Mouse (Mus musculus) hindbrain, embryonic 13.5 days (tissue): ENCODE measurements at regions not wholly inside any gene's neighbourhood (a gene's known extent, or its start where the extent isn't known, plus 50 kb on each side); places are given as distances from the start of the nearest gene placed in this dataset.

Experiments
- ATAC-seq: fragments of 200-750 bp; cut with Nextera tagmentation; 2 replicates; pipeline ENCODE4 v1.8.0; 2017; ENCODE audit warnings: moderate TSS enrichment; ENCODE audit not compliant: low FRiP score
- H3K27ac ChIP-seq: fragments of 300-500 bp; sonication (generic); 2 replicates; pipeline ENCODE4 v1.5.1; 2015; ENCODE audit warnings: inconsistent platforms, mild to moderate bottlenecking, moderate library complexity
- H3K27me3 ChIP-seq: fragments of 300-500 bp; sonication (generic); 2 replicates; pipeline ENCODE4 v1.6.1; 2015; ENCODE audit warnings: mild to moderate bottlenecking, inconsistent platforms
- H3K36me3 ChIP-seq: fragments of 300-500 bp; sonication (generic); 2 replicates; pipeline ENCODE4 v1.6.1; 2015; ENCODE audit warnings: mild to moderate bottlenecking, inconsistent platforms
- H3K4me1 ChIP-seq: fragments of 300-500 bp; sonication (generic); replicated peaks from 2 replicates; pipeline ENCODE4 v1.6.1; 2015; ENCODE audit warnings: inconsistent platforms
- H3K4me2 ChIP-seq: fragments of 300-500 bp; sonication (generic); 2 replicates; pipeline ENCODE4 v1.6.1; 2015; ENCODE audit warnings: inconsistent platforms, mild to moderate bottlenecking, moderate library complexity
- H3K4me3 ChIP-seq: fragments of 300-500 bp; sonication (generic); 2 replicates; pipeline ENCODE4 v1.5.1; 2015; ENCODE audit warnings: mild to moderate bottlenecking, inconsistent platforms
- H3K9ac ChIP-seq: fragments of 300-500 bp; sonication (generic); 2 replicates; pipeline ENCODE4 v1.6.1; 2015; ENCODE audit warnings: mild to moderate bottlenecking, inconsistent platforms
- H3K9me3 ChIP-seq: fragments of 300-500 bp; sonication (generic); 2 replicates; pipeline ENCODE4 v1.6.1; 2016; ENCODE audit warnings: inconsistent platforms
- WGBS: fragments of 180-500 bp; shearing (Covaris S2); methylation state at CpG from one replicate; pipeline ENCODE4 v1.1.7; 2015; 5-methylcytosine and 5-hydroxymethylcytosine counted together

- no peaks in the 10 kb centered on the region for H3K9me3 ChIP-seq
- H3K4me1 ChIP-seq: no peaks in the 10 kb centered on the region
- no peak for ATAC-seq
- 55% methylated on average over 2 of the region's 2 CpGs for WGBS
- no peak overlapping the region for H3K4me3 ChIP-seq
- H3K27ac ChIP-seq: no peak overlapping the region
- no peak overlapping the region for H3K9ac ChIP-seq
- no peaks in the 10 kb centered on the region for H3K27me3 ChIP-seq
- H3K4me2 ChIP-seq: no peak overlapping the region
- H3K36me3 ChIP-seq: no peaks in the 10 kb centered on the region
Measured at GRCm38 (mm10) chr6:7941786-7942185, 97.1 kb downstream of the C1galt1 start.

- Histone ChIP-seq H3K27ac (no peak overlapping the region), H3K36me3 (no peaks in the 10 kb centered on the region), H3K4me1 (no peaks in the 10 kb centered on the region), H3K4me2 (no peak overlapping the region), H3K9me3 (no peaks in the 10 kb centered on the region), H3K9ac (no peak overlapping the region), H3K27me3 (no peaks in the 10 kb centered on the region), H3K4me3 (no peak overlapping the region)
- 83% methylated on average over 5 of the region's 5 CpGs for WGBS
- ATAC-seq: peak; percentile 43; the same call in 1 of the 2 replicates
Measured at GRCm38 (mm10) chr6:7943192-7943591, 98.5 kb downstream of the C1galt1 start.

- Histone ChIP-seq H3K4me1 (no peaks in the 10 kb centered on the region), H3K27me3 (no peaks in the 10 kb centered on the region), H3K4me2 (no peak overlapping the region), H3K27ac (no peak overlapping the region), H3K9ac (no peak overlapping the region), H3K4me3 (no peak overlapping the region), H3K36me3 (no peaks in the 10 kb centered on the region), H3K9me3 (no peaks in the 10 kb centered on the region)
- WGBS: 85% methylated on average over 5 of the region's 5 CpGs
- ATAC-seq: no peak
Measured at GRCm38 (mm10) chr6:7943656-7944055, 99.0 kb downstream of the C1galt1 start.
